Mouse (Mus musculus) erythroid progenitor cell, adult 5-6 weeks (primary cell): ENCODE data around the gene Dst. TPM values are rescaled to one million over a fixed set of nuclear protein-coding genes. Genes with fewer than 3 reads are reported as not detected.

Experiments used
- ATAC-seq: replicated peaks from 2 replicates; pipeline ENCODE4 v1.8.0; 2016; ENCODE audit warnings: moderate number of reproducible peaks, mild to moderate bottlenecking, moderate TSS enrichment, inconsistent platforms; ENCODE audit not compliant: poor library complexity, low FRiP score, severe bottlenecking
- total RNA-seq, 2 experiments: library from RNA; stranded (forward) in 1 of 2; stranded (reverse) in 1 of 2; fragments of 150-400 nt in 1 of 2; fragments of 186-747, 209-891 nt in 1 of 2; gene quantifications; 2 replicates each; pipeline versions ENCODE4 v1.2.3 to v1.2.4; 2015 to 2017; ENCODE audit warnings: low replicate concordance in 2 of 2

The Dst gene
- total RNA-seq, 2 experiments from 2014 or later: 1.7 TPM

- ATAC-seq: no peak
Measured at GRCm38 (mm10) chr1:34252267-34252666, 344.2 kb downstream of the Dst start.

GRCm38 (mm10) chr1:34253876-34254275 is 345.9 kb downstream of the Dst start:
- no peak for ATAC-seq

- ATAC-seq: no peak
Measured at GRCm38 (mm10) chr1:34259898-34260297, 351.9 kb downstream of the Dst start.

- ATAC-seq: no peak
Measured at GRCm38 (mm10) chr1:34261011-34261410, 353.0 kb downstream of the Dst start.

DNA sequence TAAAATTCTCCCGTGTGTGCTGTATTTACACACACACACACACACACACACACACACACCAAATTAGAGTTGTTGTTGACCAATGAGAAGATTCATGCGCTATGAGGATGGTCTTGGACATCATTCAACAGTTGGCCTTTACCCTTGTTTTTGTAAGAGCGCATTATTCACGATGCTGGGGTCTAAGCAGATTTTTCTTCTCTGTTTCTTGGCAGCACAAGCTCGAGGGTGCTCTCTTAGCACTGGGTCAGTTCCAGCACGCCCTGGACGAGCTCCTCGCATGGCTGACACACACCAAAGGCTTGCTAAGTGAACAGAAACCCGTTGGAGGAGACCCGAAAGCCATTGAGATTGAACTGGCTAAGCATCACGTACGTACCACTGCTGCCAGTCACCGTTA is 360.5 kb downstream of the Dst start:
- ATAC-seq: no peak

GRCm38 (mm10) chr1:34269578-34269977 is 361.6 kb downstream of the Dst start:
- no peak for ATAC-seq

- no peak for ATAC-seq
Measured at GRCm38 (mm10) chr1:34273922-34274321, 365.9 kb downstream of the Dst start.

DNA sequence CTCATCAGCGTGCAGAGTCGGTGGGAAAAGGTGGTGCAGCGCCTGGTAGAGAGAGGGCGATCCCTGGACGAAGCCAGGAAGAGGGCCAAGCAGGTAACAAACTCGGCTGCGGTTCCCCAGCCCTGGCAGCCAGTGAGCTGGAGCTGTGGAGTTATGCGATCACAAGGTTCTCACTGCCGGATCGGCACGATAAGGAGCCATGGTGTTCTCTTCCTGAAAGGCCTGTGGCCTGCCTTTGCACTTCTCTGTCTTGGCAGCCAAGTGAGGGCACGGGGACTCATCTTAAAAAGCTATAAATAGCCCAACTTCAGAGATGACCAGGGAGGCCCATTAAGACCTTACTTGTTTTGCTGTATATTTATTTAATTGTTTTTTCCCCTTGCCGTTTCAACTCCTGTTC is 367.8 kb downstream of the Dst start:
- ATAC-seq: no peak

DNA sequence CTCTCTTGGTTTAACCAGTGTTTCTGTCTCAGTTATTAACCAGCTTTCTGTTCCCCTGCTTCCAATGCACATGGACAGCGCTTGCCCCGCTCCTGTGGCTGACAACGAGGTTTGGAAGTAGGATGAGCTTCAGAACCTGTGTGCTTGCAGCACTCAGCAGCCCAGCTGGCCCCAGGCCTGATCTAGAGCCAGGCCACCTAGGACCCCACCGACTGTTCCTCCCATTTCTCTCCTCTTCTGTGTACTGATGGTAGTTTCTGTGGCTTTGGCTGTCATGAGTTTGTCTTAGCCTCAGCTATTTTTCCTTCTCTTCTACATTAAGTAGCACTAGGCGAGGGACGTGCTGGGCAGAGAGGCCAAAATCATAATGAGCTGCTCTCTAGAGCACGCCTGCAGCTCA is 368.7 kb downstream of the Dst start:
- ATAC-seq: no peak

DNA sequence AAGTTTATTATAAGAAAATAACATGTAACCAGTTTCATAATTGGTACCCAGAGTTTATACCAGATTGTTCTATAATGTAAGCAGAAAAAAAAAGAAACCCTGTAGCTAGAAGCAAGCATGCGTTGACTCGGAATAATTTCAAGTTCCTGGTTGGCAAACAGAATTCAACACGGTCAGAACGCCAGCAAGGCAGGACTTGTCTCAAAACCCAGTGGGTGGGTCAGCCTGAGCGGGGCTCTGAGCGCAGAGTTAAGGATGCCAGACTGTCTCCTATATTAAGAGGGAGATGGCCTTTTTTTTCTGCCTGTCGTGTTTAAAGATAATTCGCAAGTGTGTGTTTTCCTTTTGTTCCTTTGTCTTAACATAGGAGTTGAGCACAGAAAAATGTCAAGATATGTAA is 369.2 kb downstream of the Dst start:
- no peak for ATAC-seq

GRCm38 (mm10) chr1:34283502-34283901 is 375.5 kb downstream of the Dst start:
- ATAC-seq: no peak

GRCm38 (mm10) chr1:34284979-34285378 is 377.0 kb downstream of the Dst start:
- no peak for ATAC-seq

DNA sequence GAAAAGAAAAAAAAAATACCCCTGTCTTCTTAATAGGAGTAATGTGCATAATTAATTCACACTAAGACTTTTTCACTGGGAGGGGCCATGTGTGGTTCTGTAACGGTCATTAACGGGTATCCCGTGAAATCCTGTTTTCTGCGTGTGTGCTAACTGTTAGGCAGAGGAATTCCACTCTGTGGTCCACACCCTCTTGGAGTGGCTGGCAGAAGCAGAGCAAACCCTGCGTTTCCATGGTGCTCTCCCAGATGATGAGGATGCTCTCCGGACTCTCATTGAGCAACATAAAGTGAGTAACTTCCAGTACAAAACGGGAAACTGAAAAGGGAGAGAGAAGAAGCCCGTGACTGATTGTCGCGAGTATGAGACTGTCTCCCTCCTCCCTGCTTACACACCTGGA is 379.7 kb downstream of the Dst start:
- ATAC-seq: no peak

- no peak for ATAC-seq
Measured at GRCm38 (mm10) chr1:34288181-34288580, 380.2 kb downstream of the Dst start.

DNA sequence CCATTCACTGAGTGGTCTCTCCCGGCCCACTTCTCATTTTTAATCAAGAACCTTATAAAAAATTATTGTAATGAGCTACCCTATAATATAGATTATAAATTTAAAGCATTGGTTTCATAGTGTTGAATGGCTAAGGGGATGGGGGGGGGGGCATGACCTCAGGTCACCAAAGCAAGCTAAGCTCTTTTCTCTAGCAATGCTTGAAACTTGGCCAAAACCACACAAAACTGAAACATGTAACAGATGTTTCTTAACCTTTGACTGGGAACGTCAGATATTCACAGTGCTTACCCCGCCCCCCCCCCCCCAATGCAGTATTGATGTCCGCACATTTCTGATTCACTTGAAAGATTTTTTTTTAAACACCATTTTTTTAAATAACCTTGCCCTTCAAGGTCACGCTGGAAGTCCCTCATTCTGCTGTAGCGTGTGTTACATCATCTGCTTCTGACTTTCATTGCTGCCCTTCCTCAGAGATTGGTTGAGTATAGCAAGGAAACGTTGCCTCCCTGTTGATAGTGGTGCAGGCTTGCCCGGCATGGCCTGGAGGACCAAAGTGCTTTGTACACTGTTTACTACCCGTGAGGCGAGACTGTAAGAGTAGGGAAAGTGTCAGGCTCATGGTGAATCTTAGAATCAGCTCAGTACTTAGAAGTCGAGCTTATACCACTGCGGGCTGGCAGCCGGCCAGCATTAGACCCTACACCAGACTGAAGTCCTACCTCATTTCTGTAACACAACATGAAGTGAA is 380.9 kb downstream of the Dst start:
- no peak for ATAC-seq

DNA sequence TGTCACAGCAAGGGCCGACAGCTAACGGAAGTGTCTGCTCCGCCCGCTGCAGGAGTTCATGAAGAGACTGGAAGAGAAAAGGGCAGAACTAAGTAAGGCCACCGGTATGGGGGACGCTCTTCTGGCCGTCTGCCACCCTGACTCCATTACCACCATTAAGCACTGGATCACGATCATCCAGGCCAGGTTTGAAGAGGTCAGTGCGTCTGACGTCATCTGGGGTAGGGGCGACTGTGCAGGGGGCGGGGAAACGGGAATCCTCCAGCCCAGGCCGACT is 381.4 kb downstream of the Dst start:
- ATAC-seq: no peak

DNA sequence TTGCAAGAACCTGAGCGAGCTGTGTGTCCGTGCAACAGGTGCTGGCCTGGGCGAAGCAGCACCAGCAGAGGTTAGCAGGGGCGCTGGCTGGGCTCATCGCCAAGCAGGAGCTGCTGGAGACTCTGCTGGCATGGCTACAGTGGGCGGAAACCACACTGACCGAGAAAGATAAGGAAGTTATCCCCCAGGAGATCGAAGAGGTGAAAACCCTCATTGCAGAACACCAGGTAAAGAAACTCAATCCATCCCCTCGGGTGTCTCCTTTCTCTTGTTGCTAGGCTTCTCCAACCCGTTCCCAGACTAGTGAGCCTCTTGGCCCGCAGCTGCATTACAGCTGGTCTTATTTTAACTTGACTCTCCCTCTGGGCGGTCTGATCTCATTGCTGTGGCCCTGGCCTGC is 382.3 kb downstream of the Dst start:
- ATAC-seq: no peak

GRCm38 (mm10) chr1:34293198-34293597 is 385.2 kb downstream of the Dst start:
- no peak for ATAC-seq

DNA sequence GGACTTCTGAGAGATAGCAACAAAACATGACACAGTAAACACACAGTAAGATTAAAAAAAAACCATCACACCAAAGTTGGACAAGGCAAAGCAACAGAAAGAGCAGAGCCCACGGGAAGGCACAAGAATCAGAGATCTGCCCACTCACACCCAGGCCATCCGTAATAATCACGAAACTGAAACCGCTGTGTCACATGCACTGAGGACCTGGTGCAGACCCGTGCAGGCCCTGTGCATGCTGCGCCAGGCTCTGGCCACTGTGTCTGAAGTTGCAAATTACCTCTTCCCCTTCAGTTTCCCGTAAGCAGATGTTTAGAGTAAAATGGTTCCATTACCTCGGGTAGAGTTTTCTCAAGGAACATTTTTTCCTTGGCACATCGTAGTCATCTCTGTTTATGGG is 389.6 kb downstream of the Dst start:
- no peak for ATAC-seq

DNA sequence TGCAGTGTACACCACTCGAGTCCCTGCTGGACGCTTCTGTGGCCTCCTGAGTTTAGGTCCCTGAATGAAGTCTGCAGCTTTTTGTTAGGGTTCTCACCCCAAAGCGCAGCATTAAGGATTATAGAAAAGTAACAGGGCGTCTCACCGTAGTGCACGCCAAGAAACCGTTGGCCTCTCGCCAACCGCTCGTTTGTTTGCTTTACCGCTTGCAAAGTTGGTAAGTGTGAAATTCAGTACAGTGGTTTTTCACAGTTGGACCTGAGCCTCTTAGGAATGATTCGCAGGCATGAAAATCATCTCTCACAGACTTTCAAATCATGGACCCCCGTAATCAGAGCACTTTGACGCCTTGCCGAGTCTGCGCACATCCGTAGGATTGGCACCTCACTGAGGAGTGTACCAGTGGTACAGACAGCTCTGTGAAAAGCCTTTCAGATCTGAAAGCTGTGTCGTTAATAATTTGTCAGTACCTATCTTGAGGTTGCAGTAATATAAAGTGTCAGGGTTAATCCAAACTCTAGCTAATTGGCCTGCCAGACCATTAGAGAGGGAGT is 390.7 kb downstream of the Dst start:
- no peak for ATAC-seq

DNA sequence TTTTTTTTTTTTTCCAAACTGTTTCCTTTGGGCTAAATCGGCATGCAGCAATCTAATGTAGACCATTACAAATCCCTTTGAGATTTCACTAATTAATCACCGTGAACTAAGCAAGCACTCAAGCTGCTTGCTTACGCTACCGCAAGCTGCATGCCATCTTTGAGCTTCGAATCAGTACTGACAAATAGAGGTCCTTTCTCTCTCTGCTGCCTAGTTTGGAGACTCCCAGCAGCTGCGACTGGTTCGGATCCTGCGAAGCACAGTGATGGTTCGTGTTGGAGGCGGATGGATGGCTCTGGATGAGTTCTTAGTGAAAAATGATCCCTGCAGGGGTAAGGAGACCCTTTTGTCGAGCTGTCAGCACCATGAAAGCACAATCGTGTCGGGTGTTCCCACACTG is 391.5 kb downstream of the Dst start:
- ATAC-seq: no peak

- no peak for ATAC-seq
Measured at GRCm38 (mm10) chr1:34300309-34300980, 392.4 kb downstream of the Dst start.
